Mouse (Mus musculus): Measurements from ENCODE around the gene Gabrr3. TPM values are rescaled to one million over a fixed set of nuclear protein-coding genes. Genes with fewer than 3 reads are reported as not detected.

Gene Gabrr3
- total and polyA plus RNA-seq, 2 experiments = not detected

GRCm38 (mm10) chr16:59421571-59422345, 14.6 kb downstream of the Gabrr3 start:
- Histone ChIP-seq H3K79me2 (ENCODE audit: control insufficient read depth, insufficient read depth, low read length) (no peaks in the 10 kb centered on the region), H3K27ac (replicated peaks; ENCODE audit: insufficient read depth, low read depth, low read length) (no peak overlapping the region), H3K27me3 (ENCODE audit: control insufficient read depth, insufficient read depth, low read length) (no peaks in the 10 kb centered on the region), H3K4me3 (ENCODE audit: insufficient read depth, low read depth, low read length) (no peak overlapping the region), H3K4me1 (ENCODE audit: control insufficient read depth, insufficient read depth, low read length) (peaks cover 2% of the 10 kb centered on the region; the same call in 1 of the 2 replicates), H3K9ac (ENCODE audit: low read depth, low read length) (no peak overlapping the region), H3K36me3 (ENCODE audit: control insufficient read depth, insufficient read depth, low read length) (no peaks in the 10 kb centered on the region)
- no peak for TF ChIP-seq POLR2A (IDR thresholded peaks at IDR 0.05; ENCODE audit: extremely low read depth, insufficient read depth, low read length)
- no peak for TF ChIP-seq CTCF (IDR thresholded peaks at IDR 0.05; ENCODE audit: low read depth, low read length)
- DNase-seq (ENCODE audit: extremely low read depth, low read depth, low spot score) = no peak
- 59% methylated on average over 13 of the region's 13 CpGs for WGBS

GRCm38 (mm10) chr16:59427960-59428359, 20.8 kb downstream of the Gabrr3 start:
- H3K36me3 ChIP-seq (ENCODE audit: control insufficient read depth, insufficient read depth, low read length) = no peaks in the 10 kb centered on the region
- no peak for TF ChIP-seq POLR2A (IDR thresholded peaks at IDR 0.05; ENCODE audit: extremely low read depth, insufficient read depth, low read length)
- H3K9ac ChIP-seq (ENCODE audit: low read depth, low read length) = no peak overlapping the region
- H3K79me2 ChIP-seq (ENCODE audit: control insufficient read depth, insufficient read depth, low read length) = no peaks in the 10 kb centered on the region
- no peaks in the 10 kb centered on the region for H3K27me3 ChIP-seq (ENCODE audit: control insufficient read depth, insufficient read depth, low read length)
- DNase-seq (ENCODE audit: extremely low read depth, low read depth, low spot score) = no peak
- no peak overlapping the region for H3K27ac ChIP-seq (replicated peaks; ENCODE audit: insufficient read depth, low read depth, low read length)
- H3K4me1 ChIP-seq (ENCODE audit: control insufficient read depth, insufficient read depth, low read length) = no peaks in the 10 kb centered on the region
- WGBS = 84% methylated on average over 7 of the region's 7 CpGs
- H3K4me3 ChIP-seq (ENCODE audit: insufficient read depth, low read depth, low read length) = no peak overlapping the region

- Histone ChIP-seq H3K4me1 (ENCODE audit: control insufficient read depth, insufficient read depth, low read length) (no peaks in the 10 kb centered on the region), H3K9ac (ENCODE audit: low read depth, low read length) (no peak overlapping the region), H3K27ac (replicated peaks; ENCODE audit: insufficient read depth, low read depth, low read length) (no peak overlapping the region), H3K36me3 (ENCODE audit: control insufficient read depth, insufficient read depth, low read length) (no peaks in the 10 kb centered on the region), H3K27me3 (ENCODE audit: control insufficient read depth, insufficient read depth, low read length) (no peaks in the 10 kb centered on the region), H3K79me2 (ENCODE audit: control insufficient read depth, insufficient read depth, low read length) (no peaks in the 10 kb centered on the region), H3K4me3 (ENCODE audit: insufficient read depth, low read depth, low read length) (no peak overlapping the region)
- DNase-seq (ENCODE audit: extremely low read depth, low read depth, low spot score) = no peak
- WGBS = 80% methylated on average over 11 of the region's 11 CpGs
- TF ChIP-seq POLR2A (IDR thresholded peaks at IDR 0.05; ENCODE audit: extremely low read depth, insufficient read depth, low read length) = no peak
- no peak for TF ChIP-seq CTCF (IDR thresholded peaks at IDR 0.05; ENCODE audit: low read depth, low read length)
Measured at GRCm38 (mm10) chr16:59433181-59433580, 26.0 kb downstream of the Gabrr3 start.

- no peaks in the 10 kb centered on the region for H3K79me2 ChIP-seq (ENCODE audit: control insufficient read depth, insufficient read depth, low read length)
- no peak overlapping the region for H3K9ac ChIP-seq (ENCODE audit: low read depth, low read length)
- H3K36me3 ChIP-seq (ENCODE audit: control insufficient read depth, insufficient read depth, low read length) = no peaks in the 10 kb centered on the region
- no peaks in the 10 kb centered on the region for H3K4me1 ChIP-seq (ENCODE audit: control insufficient read depth, insufficient read depth, low read length)
- no peak for TF ChIP-seq POLR2A (IDR thresholded peaks at IDR 0.05; ENCODE audit: extremely low read depth, insufficient read depth, low read length)
- TF ChIP-seq CTCF (IDR thresholded peaks at IDR 0.05; ENCODE audit: low read depth, low read length) = no peak
- no peak overlapping the region for H3K4me3 ChIP-seq (ENCODE audit: insufficient read depth, low read depth, low read length)
- 80% methylated on average over 7 of the region's 7 CpGs for WGBS
- no peak overlapping the region for H3K27ac ChIP-seq (replicated peaks; ENCODE audit: insufficient read depth, low read depth, low read length)
- H3K27me3 ChIP-seq (ENCODE audit: control insufficient read depth, insufficient read depth, low read length) = no peaks in the 10 kb centered on the region
- no peak for DNase-seq (ENCODE audit: extremely low read depth, low read depth, low spot score)
Measured at GRCm38 (mm10) chr16:59444880-59445559, 37.9 kb downstream of the Gabrr3 start.

- Histone ChIP-seq H3K79me2 (ENCODE audit: control insufficient read depth, insufficient read depth, low read length) (no peaks in the 10 kb centered on the region), H3K9ac (ENCODE audit: low read depth, low read length) (no peak overlapping the region), H3K4me1 (ENCODE audit: control insufficient read depth, insufficient read depth, low read length) (no peaks in the 10 kb centered on the region), H3K27ac (replicated peaks; ENCODE audit: insufficient read depth, low read depth, low read length) (no peak overlapping the region), H3K27me3 (ENCODE audit: control insufficient read depth, insufficient read depth, low read length) (no peaks in the 10 kb centered on the region), H3K4me3 (ENCODE audit: insufficient read depth, low read depth, low read length) (no peak overlapping the region), H3K36me3 (ENCODE audit: control insufficient read depth, insufficient read depth, low read length) (no peaks in the 10 kb centered on the region)
- no peak for DNase-seq (ENCODE audit: extremely low read depth, low read depth, low spot score)
- TF ChIP-seq POLR2A (IDR thresholded peaks at IDR 0.05; ENCODE audit: extremely low read depth, insufficient read depth, low read length) = no peak
- no peak for TF ChIP-seq CTCF (IDR thresholded peaks at IDR 0.05; ENCODE audit: low read depth, low read length)
- 64% methylated on average over 1 of the region's 1 CpGs for WGBS
Measured at GRCm38 (mm10) chr16:59448181-59448580, 41.0 kb downstream of the Gabrr3 start.

GRCm38 (mm10) chr16:59449092-59449491, 42.0 kb downstream of the Gabrr3 start:
- Histone ChIP-seq H3K4me3 (ENCODE audit: insufficient read depth, low read depth, low read length) (no peak overlapping the region), H3K27ac (replicated peaks; ENCODE audit: insufficient read depth, low read depth, low read length) (no peak overlapping the region), H3K27me3 (ENCODE audit: control insufficient read depth, insufficient read depth, low read length) (no peaks in the 10 kb centered on the region), H3K9ac (ENCODE audit: low read depth, low read length) (no peak overlapping the region), H3K4me1 (ENCODE audit: control insufficient read depth, insufficient read depth, low read length) (no peaks in the 10 kb centered on the region), H3K79me2 (ENCODE audit: control insufficient read depth, insufficient read depth, low read length) (no peaks in the 10 kb centered on the region), H3K36me3 (ENCODE audit: control insufficient read depth, insufficient read depth, low read length) (no peaks in the 10 kb centered on the region)
- DNase-seq (ENCODE audit: extremely low read depth, low read depth, low spot score) = no peak
- TF ChIP-seq CTCF (IDR thresholded peaks at IDR 0.05; ENCODE audit: low read depth, low read length) = no peak
- no peak for TF ChIP-seq POLR2A (IDR thresholded peaks at IDR 0.05; ENCODE audit: extremely low read depth, insufficient read depth, low read length)
